Mouse (Mus musculus) forebrain, embryonic 14.5 days (tissue): Measurements from ENCODE around the gene 6430531B16Rik. TPM values are rescaled to one million over a fixed set of nuclear protein-coding genes. Genes with fewer than 3 reads are reported as not detected.

Experiments
- ATAC-seq: fragments of 200-750 bp; cut with Nextera tagmentation; 2 replicates; pipeline ENCODE4 v1.8.0; 2017; ENCODE audit warnings: mild to moderate bottlenecking, moderate library complexity
- DNase-seq: peaks from one replicate; pipeline ENCODE4 v3.0.0-alpha.2; 2015; ENCODE audit warnings: low spot score
- H3K27ac ChIP-seq: fragments of 300-500 bp; sonication (generic); 2 replicates; pipeline ENCODE4 v1.5.1; 2014; ENCODE audit warnings: low read depth, mild to moderate bottlenecking, control low read depth, low read length, moderate library complexity
- H3K27me3 ChIP-seq: fragments of 300-500 bp; sonication (generic); replicated peaks from 2 replicates; pipeline ENCODE4 v1.6.1; 2014; ENCODE audit warnings: low read length, control low read depth, mixed read lengths; ENCODE audit not compliant: control insufficient read depth, insufficient read depth
- H3K36me3 ChIP-seq: fragments of 300-500 bp; sonication (generic); 2 replicates; pipeline ENCODE4 v1.6.1; 2014; ENCODE audit warnings: low read length, control low read depth; ENCODE audit not compliant: control insufficient read depth, insufficient read depth
- H3K4me1 ChIP-seq: fragments of 300-500 bp; sonication (generic); 2 replicates; pipeline ENCODE4 v1.6.1; 2014; ENCODE audit warnings: antibody characterized with exemption, low read length, control low read depth; ENCODE audit not compliant: control insufficient read depth, insufficient read depth
- H3K4me2 ChIP-seq: fragments of 300-500 bp; sonication (generic); 2 replicates; pipeline ENCODE4 v1.6.1; 2014; ENCODE audit warnings: mild to moderate bottlenecking, control low read depth, low read length
- H3K4me3 ChIP-seq: fragments of 300-500 bp; sonication (generic); 2 replicates; pipeline ENCODE4 v1.5.1; 2014; ENCODE audit warnings: low read depth, low read length, control low read depth
- H3K9ac ChIP-seq: fragments of 300-500 bp; sonication (generic); 2 replicates; pipeline ENCODE4 v1.6.1; 2014; ENCODE audit warnings: mild to moderate bottlenecking, low read length, control low read depth, moderate library complexity
- H3K9me3 ChIP-seq: fragments of 300-500 bp; sonication (generic); replicated peaks from 2 replicates; pipeline ENCODE4 v1.6.1; 2016; ENCODE audit warnings: low read length, control low read depth, mixed read lengths; ENCODE audit not compliant: control insufficient read depth
- WGBS: fragments of 180-500 bp; shearing (Covaris S2); extraction: QIAGEN DNeasy Blood & Tissue Kit; methylation state at CpG from one replicate; pipeline ENCODE4 v1.1.7; 2014; 5-methylcytosine and 5-hydroxymethylcytosine counted together
- polyA plus RNA-seq: library from polyadenylated mRNA; unstranded; fragments of >200 nt; fragmentation: Nextera tagmentation; extraction: Ambion mirVana; gene quantifications from 2 replicates; pipeline ENCODE4 v1.2.1, GENCODE M21; 2014

Gene 6430531B16Rik
- polyA plus RNA-seq, 1 experiment from 2014 or later, result 0.86 TPM

DNA sequence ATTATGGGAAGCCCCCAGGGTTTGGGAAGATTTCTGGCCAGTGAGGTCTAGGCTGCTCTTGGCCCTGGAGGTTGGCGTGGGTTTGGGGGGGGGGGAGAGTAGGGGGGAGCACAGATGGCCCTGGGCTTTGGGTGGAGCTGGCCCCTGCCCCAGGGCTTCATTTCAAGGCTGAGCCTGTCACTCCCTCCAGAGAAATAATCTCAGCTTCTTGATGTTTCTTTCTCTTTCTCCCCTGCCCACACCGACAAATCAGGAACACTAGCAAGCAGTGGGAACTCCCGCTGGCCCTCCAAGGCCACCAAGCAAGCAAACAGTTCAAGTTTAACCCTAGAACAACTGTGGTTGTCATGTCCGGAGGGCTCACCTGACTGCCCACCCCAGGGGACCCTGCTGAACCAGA lies 14.7 kb downstream of the 6430531B16Rik start:
- DNase-seq (no peak), ATAC-seq (no peak)
- no peaks in the 10 kb centered on the region for H3K9me3 ChIP-seq
- no peak overlapping the region for H3K4me3 ChIP-seq
- H3K36me3 ChIP-seq, result no peaks in the 10 kb centered on the region
- no peaks in the 10 kb centered on the region for H3K4me1 ChIP-seq
- H3K27me3 ChIP-seq, result no peaks in the 10 kb centered on the region
- H3K27ac ChIP-seq, result no peak overlapping the region
- H3K4me2 ChIP-seq, result no peak overlapping the region
- no peak overlapping the region for H3K9ac ChIP-seq
- WGBS, result 64% methylated on average over 4 of the region's 4 CpGs

DNA sequence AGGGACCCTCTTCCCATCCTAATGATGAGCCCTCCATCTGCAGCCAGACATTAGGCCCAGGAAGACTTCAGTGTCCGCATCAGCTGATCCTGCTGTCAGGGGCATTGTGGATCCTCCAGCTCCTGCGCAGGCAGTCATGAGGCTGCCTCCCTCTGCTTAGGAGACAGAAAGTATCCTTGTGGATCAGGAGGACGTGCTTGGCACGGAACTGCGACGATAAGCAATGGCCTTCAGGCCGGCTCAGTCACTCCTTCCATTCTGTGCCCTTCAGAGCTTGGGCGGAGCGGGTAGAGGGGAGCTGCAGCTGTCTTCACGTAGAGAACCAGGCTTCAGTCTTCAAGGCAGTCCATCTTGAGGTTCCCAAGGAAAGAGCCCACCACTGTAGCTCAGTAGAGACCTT lies 17.4 kb downstream of the 6430531B16Rik start:
- Histone ChIP-seq H3K4me2 (no peak overlapping the region), H3K27me3 (no peaks in the 10 kb centered on the region), H3K36me3 (no peaks in the 10 kb centered on the region), H3K27ac (no peak overlapping the region), H3K9me3 (no peaks in the 10 kb centered on the region), H3K4me1 (peaks cover 2% of the 10 kb centered on the region; the same call in 1 of the 2 replicates), H3K4me3 (no peak overlapping the region), H3K9ac (no peak overlapping the region)
- no peak for ATAC-seq
- 83% methylated on average over 10 of the region's 10 CpGs for WGBS
- DNase-seq, result no peak

DNA sequence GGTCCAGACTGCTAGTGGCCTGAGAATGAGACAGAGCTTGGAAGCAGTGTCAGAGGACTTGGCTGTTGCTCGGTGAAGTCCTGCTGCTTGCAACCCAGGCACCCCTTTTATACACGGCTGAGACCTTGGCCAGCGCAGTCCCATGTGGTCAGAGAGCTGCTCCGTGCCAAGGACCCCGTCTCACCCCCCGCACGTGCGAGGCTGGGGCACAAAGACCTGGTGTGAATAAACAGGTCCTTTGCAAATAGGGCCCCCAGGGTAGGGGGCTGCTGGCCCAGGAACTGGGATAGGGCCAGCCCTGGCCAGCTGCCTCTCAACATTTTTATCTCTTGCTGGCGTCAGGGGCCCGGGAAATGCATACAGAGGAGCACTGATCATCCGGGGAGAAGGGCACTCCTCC lies 20.6 kb downstream of the 6430531B16Rik start:
- no peak overlapping the region for H3K4me2 ChIP-seq
- no peaks in the 10 kb centered on the region for H3K27me3 ChIP-seq
- H3K27ac ChIP-seq, result no peak overlapping the region
- no peak overlapping the region for H3K4me3 ChIP-seq
- H3K4me1 ChIP-seq, result peaks cover 2% of the 10 kb centered on the region; the same call in 1 of the 2 replicates
- no peaks in the 10 kb centered on the region for H3K36me3 ChIP-seq
- WGBS, result 30% methylated on average over 11 of the region's 11 CpGs
- DNase-seq (peak; percentile 19), ATAC-seq (no peak)
- no peak overlapping the region for H3K9ac ChIP-seq
- H3K9me3 ChIP-seq, result no peaks in the 10 kb centered on the region

DNA sequence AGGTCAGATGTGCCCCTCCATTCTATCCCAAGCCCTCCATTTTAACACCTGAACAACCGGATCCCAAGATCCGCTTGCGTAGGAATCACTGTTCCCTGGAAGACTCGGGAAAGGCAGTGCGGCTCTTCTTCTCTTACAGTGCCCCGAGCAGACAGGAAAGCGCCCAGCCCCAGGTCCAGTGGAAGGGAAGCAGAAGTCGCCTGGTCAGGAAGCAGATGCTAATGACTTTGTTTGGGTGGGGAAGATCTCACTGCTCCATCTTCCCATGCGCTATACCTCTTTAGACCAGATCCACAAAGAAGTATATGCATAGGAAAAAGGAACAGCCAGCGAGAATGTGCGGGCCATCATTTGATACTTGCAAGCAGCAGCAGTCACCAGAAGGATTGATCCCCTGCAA lies 21.1 kb downstream of the 6430531B16Rik start:
- Histone ChIP-seq H3K4me2 (no peak overlapping the region), H3K9ac (no peak overlapping the region), H3K27ac (no peak overlapping the region), H3K27me3 (no peaks in the 10 kb centered on the region), H3K36me3 (no peaks in the 10 kb centered on the region), H3K4me1 (peaks cover 2% of the 10 kb centered on the region; the same call in 1 of the 2 replicates), H3K4me3 (no peak overlapping the region), H3K9me3 (no peaks in the 10 kb centered on the region)
- ATAC-seq (no peak), DNase-seq (no peak)
- 66% methylated on average over 11 of the region's 11 CpGs for WGBS

DNA sequence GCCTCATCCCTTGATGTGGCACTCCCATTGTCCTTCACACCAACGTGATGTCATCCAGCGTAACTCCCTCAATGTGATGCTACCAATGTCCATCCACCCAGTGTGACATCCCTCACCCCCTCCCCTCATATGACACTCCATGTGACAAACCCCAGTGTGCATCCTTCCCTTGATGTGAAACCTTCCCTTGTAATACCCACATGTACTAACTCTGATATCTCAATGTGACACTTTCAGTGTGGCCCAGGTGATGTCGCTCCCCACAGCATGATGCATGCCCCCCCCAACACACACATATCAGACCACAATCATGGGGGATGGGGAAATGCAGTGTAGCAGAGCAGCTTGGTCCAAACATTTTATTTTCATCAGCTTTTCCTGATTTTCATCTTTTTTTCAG lies 21.9 kb downstream of the 6430531B16Rik start:
- no peak overlapping the region for H3K9ac ChIP-seq
- WGBS, result 83% methylated on average over 3 of the region's 3 CpGs
- peaks cover 2% of the 10 kb centered on the region; the same call in 1 of the 2 replicates for H3K4me1 ChIP-seq
- no peak overlapping the region for H3K27ac ChIP-seq
- H3K27me3 ChIP-seq, result 0 out of 2 replicates have a peak, but pooled peaks cover 5% of the 10 kb centered on the region
- ATAC-seq, result no peak
- no peak for DNase-seq
- no peaks in the 10 kb centered on the region for H3K36me3 ChIP-seq
- H3K4me2 ChIP-seq, result no peak overlapping the region
- no peaks in the 10 kb centered on the region for H3K9me3 ChIP-seq
- no peak overlapping the region for H3K4me3 ChIP-seq

DNA sequence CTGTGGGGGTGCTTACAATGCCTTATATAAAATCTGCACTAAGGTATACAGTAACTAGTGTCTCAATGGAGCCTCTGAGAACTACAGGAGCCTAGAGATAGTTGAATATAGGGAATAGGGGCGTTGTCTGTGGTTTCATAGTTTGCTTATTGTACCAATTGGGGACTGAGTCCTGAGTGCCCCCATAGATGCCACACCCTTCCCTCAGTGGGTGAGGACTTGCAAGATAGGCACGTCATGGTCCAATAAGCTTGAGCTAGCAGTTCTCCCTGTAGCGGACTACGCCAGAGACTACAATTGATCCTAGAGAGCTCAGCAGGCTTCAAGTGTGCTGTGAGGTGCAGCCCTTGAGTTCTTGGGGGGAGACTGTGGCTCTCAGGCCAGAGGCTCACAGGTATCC lies 23.1 kb downstream of the 6430531B16Rik start:
- ATAC-seq (no peak), DNase-seq (no peak)
- Histone ChIP-seq H3K9me3 (no peaks in the 10 kb centered on the region), H3K4me2 (no peak overlapping the region), H3K27me3 (peaks cover 10% of the 10 kb centered on the region; the same call in 1 of the 2 replicates), H3K4me1 (peaks cover 5% of the 10 kb centered on the region), H3K4me3 (no peak overlapping the region), H3K27ac (no peak overlapping the region), H3K36me3 (no peaks in the 10 kb centered on the region), H3K9ac (no peak overlapping the region)
- 85% methylated on average over 4 of the region's 4 CpGs for WGBS

DNA sequence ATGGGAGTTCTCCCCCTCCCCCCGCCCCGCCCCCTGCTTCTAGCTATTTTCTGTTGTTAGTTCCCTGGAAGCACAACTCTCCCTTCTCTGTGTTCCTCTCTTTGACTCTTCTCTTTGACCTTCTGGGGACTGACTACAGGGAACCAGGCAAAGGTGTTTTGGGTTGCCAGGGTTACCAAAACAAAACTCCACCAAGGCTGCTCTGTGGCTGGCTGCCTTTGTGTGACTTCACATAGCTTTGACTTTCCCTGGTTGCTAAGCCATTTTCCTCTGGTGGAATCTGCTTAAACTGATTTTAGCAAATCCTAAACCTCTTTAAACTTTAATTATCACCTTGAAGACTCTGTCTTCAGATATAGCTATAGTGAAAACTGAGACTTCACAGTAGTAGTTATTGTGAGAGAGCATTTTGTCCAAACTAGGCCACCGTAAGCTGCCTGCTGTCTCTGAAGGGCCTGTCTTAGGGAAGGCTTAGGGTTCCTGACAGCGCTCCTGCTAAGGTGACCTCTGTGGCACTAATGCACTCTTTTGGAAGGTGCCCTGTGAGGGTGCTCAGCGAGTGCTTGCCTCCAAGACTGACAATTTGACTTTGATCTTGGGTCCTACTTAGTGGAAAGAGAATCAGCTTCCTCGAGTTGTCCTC lies 26.4 kb downstream of the 6430531B16Rik start:
- ATAC-seq (no peak), DNase-seq (no peak)
- H3K27me3 ChIP-seq, result peaks cover 35% of the 10 kb centered on the region
- no peak overlapping the region for H3K9ac ChIP-seq
- WGBS, result 56% methylated on average over 6 of the region's 6 CpGs
- H3K27ac ChIP-seq, result no peak overlapping the region
- H3K4me2 ChIP-seq, result no peak overlapping the region
- peaks cover 7% of the 10 kb centered on the region for H3K4me1 ChIP-seq
- H3K9me3 ChIP-seq, result no peaks in the 10 kb centered on the region
- H3K4me3 ChIP-seq, result no peak overlapping the region
- H3K36me3 ChIP-seq, result no peaks in the 10 kb centered on the region

DNA sequence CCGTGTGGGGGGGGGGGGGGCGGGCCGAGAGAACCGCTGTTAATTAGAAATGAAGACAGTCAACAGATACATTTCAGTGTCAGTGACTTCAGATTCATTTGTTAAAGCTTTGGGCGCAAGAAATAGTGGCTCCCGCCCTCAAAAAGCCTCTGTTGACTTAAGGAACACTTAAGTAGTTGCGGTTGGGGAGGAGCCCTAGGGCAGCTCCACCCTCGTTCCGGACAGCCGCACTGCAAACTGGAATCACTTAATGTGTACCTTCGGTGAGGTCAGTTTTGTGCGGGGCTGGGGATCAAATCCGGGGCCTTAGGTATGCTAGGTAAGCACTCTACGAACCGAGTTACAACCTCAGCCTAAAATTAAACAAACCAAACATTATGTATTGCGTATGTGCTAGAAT lies 27.5 kb downstream of the 6430531B16Rik start:
- ATAC-seq (no peak), DNase-seq (no peak)
- H3K27me3 ChIP-seq, result peaks cover 41% of the 10 kb centered on the region
- no peaks in the 10 kb centered on the region for H3K36me3 ChIP-seq
- peak overlapping the region; percentile 35 for H3K4me3 ChIP-seq
- H3K27ac ChIP-seq, result no peak overlapping the region
- peak overlapping the region; percentile 80 for H3K4me2 ChIP-seq
- H3K4me1 ChIP-seq, result peaks cover 7% of the 10 kb centered on the region
- 10% methylated on average over 16 of the region's 16 CpGs for WGBS
- no peaks in the 10 kb centered on the region for H3K9me3 ChIP-seq
- H3K9ac ChIP-seq, result peak overlapping the region; percentile 43; the same call in 1 of the 2 replicates

DNA sequence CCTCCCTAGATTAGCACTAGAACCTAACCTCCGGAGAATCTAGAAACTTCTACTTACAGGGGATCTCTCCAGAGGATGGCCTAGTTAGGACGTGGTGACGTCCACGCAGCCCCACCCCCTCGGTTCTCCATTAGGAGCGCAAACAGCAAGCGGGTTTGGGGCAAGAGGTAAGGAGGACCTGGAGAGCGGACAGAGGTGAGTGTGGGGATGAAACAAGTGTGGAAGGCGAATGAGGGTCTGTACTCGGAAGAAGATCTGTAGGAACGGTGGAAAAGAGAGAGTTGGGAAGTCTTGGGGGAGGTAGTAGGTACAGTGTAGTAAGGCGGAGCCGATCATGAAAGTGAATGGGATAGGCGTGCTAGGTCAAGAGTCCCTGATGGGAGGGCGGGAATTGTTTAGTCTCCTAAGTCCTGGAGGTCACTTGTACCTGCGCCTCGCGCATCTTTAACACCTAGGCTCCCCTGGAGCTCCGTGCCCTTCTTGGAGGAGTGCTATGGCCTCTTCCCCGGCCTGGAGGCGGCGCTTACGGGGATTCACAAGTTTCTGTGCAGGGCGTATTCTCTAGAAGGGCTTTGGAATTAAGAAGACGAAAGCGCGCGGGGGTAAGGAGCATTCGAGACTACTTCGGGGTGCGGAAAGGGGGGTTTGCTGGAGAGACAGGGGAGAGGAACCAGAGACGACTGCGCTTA lies 28.1 kb downstream of the 6430531B16Rik start:
- H3K9me3 ChIP-seq, result no peaks in the 10 kb centered on the region
- H3K4me2 ChIP-seq, result peak overlapping the region; percentile 80
- no peak overlapping the region for H3K27ac ChIP-seq
- H3K36me3 ChIP-seq, result no peaks in the 10 kb centered on the region
- peaks cover 48% of the 10 kb centered on the region for H3K27me3 ChIP-seq
- H3K4me1 ChIP-seq, result peaks cover 7% of the 10 kb centered on the region
- 0% methylated on average over 33 of the region's 33 CpGs for WGBS
- H3K9ac ChIP-seq, result peak overlapping the region; percentile 43
- H3K4me3 ChIP-seq, result peak overlapping the region; percentile 35
- ATAC-seq (peak; percentile 68), DNase-seq (peak; percentile 34)
